Mouse (Mus musculus): Measurements from ENCODE around the gene Rps19. TPM values are rescaled to one million over a fixed set of nuclear protein-coding genes. Genes with fewer than 3 reads are reported as not detected.

Rps19 gene
- polyA plus RNA-seq, 1 experiment from 2014 or later = 3,015 TPM

DNA sequence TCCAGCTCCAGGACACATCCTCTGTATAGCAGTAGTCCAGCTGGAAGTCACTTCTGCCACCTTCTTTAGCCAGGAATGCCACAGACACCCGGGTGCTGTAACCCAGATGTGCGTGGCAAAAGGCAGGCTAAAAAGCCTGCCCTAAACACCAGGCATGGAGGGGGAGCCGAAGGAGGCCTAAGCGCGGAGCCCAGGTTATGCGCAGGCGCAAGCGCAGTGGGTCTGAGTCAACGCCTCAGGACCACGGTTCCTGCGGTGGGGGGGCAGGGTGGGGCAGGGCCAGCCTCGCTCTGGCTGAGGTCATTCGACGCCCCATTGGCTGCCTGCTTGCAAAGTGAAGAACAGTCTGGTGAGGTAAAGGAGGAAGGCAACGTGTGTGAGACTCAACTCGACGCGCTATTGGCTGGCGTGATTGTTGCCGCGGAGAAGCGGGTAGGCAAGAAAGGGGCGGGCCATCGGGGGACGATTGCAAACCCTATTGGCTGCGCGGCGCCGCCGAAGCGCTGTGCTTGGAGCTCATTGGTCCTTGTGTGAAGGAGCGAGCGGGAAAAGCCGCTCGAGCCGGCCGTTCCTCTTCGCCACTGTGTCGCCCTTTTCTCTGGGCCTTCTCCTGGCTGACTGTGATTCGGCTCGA is 14.5 kb upstream of the Rps19 start, which contains the start of the genes Lypd4 and Dmrtc2:
Gene Lypd4 (minus strand): TSS at position 410 of the 634 bp plus-strand sequence.
Gene Dmrtc2 (plus strand): TSS at position 526 of the 634 bp plus-strand sequence.
- WGBS = 44% methylated on average over 39 of the region's 41 CpGs
- DNase-seq = no peak
- H3K27ac ChIP-seq (ENCODE audit: low read depth) = no peak within 1 kb of the TSS

GRCm38 (mm10) chr7:24877588-24877987 is 6.6 kb upstream of the Rps19 start:
- Histone ChIP-seq H3K36me3 (ENCODE audit: insufficient read depth) (no peaks in the 10 kb centered on the region), H3K4me2 (no peak overlapping the region), H3K4me3 (ENCODE audit: low read depth, low read length) (no peak overlapping the region), H3K27me3 (ENCODE audit: insufficient read depth, low read length) (no peaks in the 10 kb centered on the region), H3K9ac (no peak overlapping the region), H3K9me3 (ENCODE audit: low read depth, low read length) (no peaks in the 10 kb centered on the region), H3K27ac (ENCODE audit: low read depth) (no peak overlapping the region), H3K4me1 (ENCODE audit: insufficient read depth) (no peaks in the 10 kb centered on the region)
- ATAC-seq (ENCODE audit: insufficient read depth) (no peak), DNase-seq (no peak)
- no peak for TF ChIP-seq CTCF (IDR thresholded peaks at IDR 0.05; ENCODE audit: low read depth)
- 66% methylated on average over 3 of the region's 3 CpGs for WGBS

More for the DNA sequence above, 14.5 kb upstream of the Rps19 start, which contains the start of the genes Lypd4 and Dmrtc2:
- H3K4me3 ChIP-seq (ENCODE audit: low read depth, low read length) = no peak within 1 kb of the TSS
- ATAC-seq (ENCODE audit: insufficient read depth) = no peak
- H3K9me3 ChIP-seq (ENCODE audit: low read depth, low read length) = no peaks in the 10 kb centered on the region
- no peaks in the 10 kb centered on the region for H3K4me1 ChIP-seq (ENCODE audit: insufficient read depth)
- no peak within 1 kb of the TSS for H3K4me2 ChIP-seq
- H3K9ac ChIP-seq = no peak within 1 kb of the TSS
- H3K27me3 ChIP-seq (ENCODE audit: insufficient read depth, low read length) = no peaks in the 10 kb centered on the region; the same call in none of the 2 replicates
- no peaks in the 10 kb centered on the region for H3K36me3 ChIP-seq (ENCODE audit: insufficient read depth)
- TF ChIP-seq CTCF (IDR thresholded peaks at IDR 0.05; ENCODE audit: low read depth) = no peak

DNA sequence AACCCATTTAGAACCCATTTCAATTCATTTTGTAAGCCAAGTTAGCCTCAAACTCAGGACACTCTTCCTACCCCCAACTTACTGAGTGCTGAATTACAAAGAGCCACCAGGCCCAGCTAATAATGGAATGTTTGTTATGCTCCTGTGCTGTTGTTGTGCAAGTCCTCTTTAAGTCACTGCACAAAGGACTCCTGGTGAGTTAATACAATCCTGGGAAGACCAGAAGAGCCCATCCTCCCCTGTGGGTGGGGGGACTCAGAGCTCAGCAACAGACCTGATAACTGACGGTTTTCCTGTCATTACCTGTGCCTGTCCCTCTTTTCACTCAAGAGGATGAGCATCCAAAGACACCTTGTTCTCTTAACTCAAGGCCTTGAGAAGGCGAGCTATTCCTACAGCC is 4.6 kb upstream of the Rps19 start:
- DNase-seq (no peak), ATAC-seq (ENCODE audit: insufficient read depth) (no peak)
- no peaks in the 10 kb centered on the region for H3K4me1 ChIP-seq (ENCODE audit: insufficient read depth)
- TF ChIP-seq CTCF (IDR thresholded peaks at IDR 0.05; ENCODE audit: low read depth) = no peak
- no peaks in the 10 kb centered on the region for H3K9me3 ChIP-seq (ENCODE audit: low read depth, low read length)
- H3K4me2 ChIP-seq = no peak overlapping the region
- no peak overlapping the region for H3K9ac ChIP-seq
- no peaks in the 10 kb centered on the region for H3K27me3 ChIP-seq (ENCODE audit: insufficient read depth, low read length)
- no peak overlapping the region for H3K4me3 ChIP-seq (ENCODE audit: low read depth, low read length)
- no peaks in the 10 kb centered on the region for H3K36me3 ChIP-seq (ENCODE audit: insufficient read depth)
- 36% methylated on average over 2 of the region's 2 CpGs for WGBS
- H3K27ac ChIP-seq (ENCODE audit: low read depth) = no peak overlapping the region

DNA sequence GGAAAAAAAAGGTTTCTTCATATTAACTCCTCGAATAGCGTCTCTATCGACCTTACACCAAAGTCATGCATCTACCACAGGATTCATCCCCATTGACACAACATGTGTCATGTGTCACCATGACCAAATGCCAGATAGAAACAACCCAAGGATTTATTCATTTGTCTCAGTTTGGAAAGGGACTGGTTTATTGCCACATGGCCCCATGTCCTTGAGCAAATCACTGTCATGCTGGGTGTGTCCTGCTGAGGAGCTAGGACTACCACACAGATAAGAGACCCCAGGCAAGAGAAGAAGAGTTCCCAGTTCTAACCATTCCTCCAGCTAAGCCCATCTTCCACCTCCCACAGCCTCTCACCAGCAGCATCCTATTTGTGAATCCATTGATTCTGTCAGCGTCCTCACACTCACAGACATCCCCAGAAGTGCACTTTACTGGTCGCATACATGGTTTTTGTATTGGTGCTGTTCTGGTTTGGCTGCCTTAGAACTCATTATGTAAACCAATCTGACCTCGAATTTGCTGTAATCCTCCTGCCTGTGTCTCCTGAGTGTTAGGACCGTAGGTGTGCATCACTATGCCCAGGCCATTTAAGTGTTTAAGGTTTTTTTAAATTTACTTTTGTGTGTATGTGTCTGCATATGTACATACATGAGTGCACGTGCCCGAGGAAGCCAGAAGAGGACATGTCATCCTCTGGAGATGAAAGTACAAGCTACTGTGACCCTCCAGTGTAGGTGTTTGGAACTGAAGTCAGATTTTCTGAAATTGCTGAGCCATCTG is 1.6 kb upstream of the Rps19 start:
- WGBS = 89% methylated on average over 9 of the region's 9 CpGs
- Histone ChIP-seq H3K4me1 (ENCODE audit: insufficient read depth) (peaks cover 8% of the 10 kb centered on the region), H3K9ac (no peak overlapping the region), H3K36me3 (ENCODE audit: insufficient read depth) (peaks cover 26% of the 10 kb centered on the region), H3K27me3 (ENCODE audit: insufficient read depth, low read length) (no peaks in the 10 kb centered on the region), H3K4me2 (no peak overlapping the region), H3K4me3 (ENCODE audit: low read depth, low read length) (no peak overlapping the region), H3K27ac (ENCODE audit: low read depth) (no peak overlapping the region), H3K9me3 (ENCODE audit: low read depth, low read length) (no peaks in the 10 kb centered on the region)
- ATAC-seq (ENCODE audit: insufficient read depth) = no peak
- TF ChIP-seq CTCF (IDR thresholded peaks at IDR 0.05; ENCODE audit: low read depth) = no peak
- no peak for DNase-seq

DNA sequence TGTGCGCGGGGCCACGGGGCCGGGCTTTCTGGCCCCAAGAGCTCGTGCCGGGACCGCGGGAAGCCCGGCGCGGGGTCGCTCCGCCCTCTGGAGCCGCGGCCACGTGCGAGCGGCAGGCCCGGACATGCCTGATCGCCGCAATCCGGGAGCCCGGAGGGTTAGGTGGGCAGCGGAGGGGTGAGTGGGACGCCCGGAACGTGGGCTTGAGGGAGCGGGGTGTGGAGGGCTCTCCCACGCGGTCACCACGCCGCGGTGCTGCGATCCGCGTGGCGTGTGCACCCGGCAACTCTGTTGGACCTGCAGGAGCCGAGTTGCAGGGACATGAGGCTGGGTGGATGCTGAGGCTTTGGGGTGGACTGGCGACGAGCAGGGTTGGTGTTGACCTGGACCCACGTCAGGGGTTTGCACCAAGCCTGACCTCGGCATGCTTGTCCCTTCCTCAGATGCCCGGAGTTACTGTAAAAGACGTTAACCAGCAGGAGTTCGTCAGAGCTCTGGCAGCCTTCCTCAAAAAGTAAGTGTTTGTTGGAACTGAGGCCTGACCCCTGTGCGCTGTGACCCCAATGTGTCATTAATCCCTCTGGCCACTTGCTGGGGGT is 621 bp downstream of the Rps19 start:
- H3K27ac ChIP-seq (ENCODE audit: low read depth) = peak overlapping the region; percentile 92
- no peaks in the 10 kb centered on the region for H3K27me3 ChIP-seq (ENCODE audit: insufficient read depth, low read length)
- no peaks in the 10 kb centered on the region for H3K9me3 ChIP-seq (ENCODE audit: low read depth, low read length)
- WGBS = under 1% methylated on average over 46 of the region's 47 CpGs
- ATAC-seq (ENCODE audit: insufficient read depth) = peak; percentile 4; the same call in 1 of the 2 replicates
- DNase-seq = peak; percentile 41
- peak overlapping the region; percentile 98 for H3K4me3 ChIP-seq (ENCODE audit: low read depth, low read length)
- no peak for TF ChIP-seq CTCF (IDR thresholded peaks at IDR 0.05; ENCODE audit: low read depth)
- H3K36me3 ChIP-seq (ENCODE audit: insufficient read depth) = peaks cover 47% of the 10 kb centered on the region
- peak overlapping the region; percentile 95 for H3K4me2 ChIP-seq
- peak overlapping the region; percentile 100 for H3K9ac ChIP-seq
- H3K4me1 ChIP-seq (ENCODE audit: insufficient read depth) = peaks cover 8% of the 10 kb centered on the region

- Histone ChIP-seq H3K9ac (peak overlapping the region; percentile 100), H3K27me3 (ENCODE audit: insufficient read depth, low read length) (no peaks in the 10 kb centered on the region), H3K4me3 (ENCODE audit: low read depth, low read length) (peak overlapping the region; percentile 98), H3K9me3 (ENCODE audit: low read depth, low read length) (no peaks in the 10 kb centered on the region), H3K36me3 (ENCODE audit: insufficient read depth) (peaks cover 56% of the 10 kb centered on the region), H3K4me1 (ENCODE audit: insufficient read depth) (peaks cover 8% of the 10 kb centered on the region), H3K4me2 (peak overlapping the region; percentile 95), H3K27ac (ENCODE audit: low read depth) (peak overlapping the region; percentile 31)
- 22% methylated on average over 12 of the region's 12 CpGs for WGBS
- DNase-seq (no peak), ATAC-seq (ENCODE audit: insufficient read depth) (no peak)
- no peak for TF ChIP-seq CTCF (IDR thresholded peaks at IDR 0.05; ENCODE audit: low read depth)
These were observed 1.5 kb downstream of the Rps19 start for GRCm38 (mm10) chr7:24885468-24886307.
